Mouse (Mus musculus) layer of hippocampus, adult 8-10 months (tissue): ENCODE measurements at regions not wholly inside any gene's neighbourhood (a gene's known extent, or its start where the extent isn't known, plus 50 kb on each side); places are given as distances from the start of the nearest gene placed in this dataset.

Experiments used
- DNase-seq, 2 experiments: peaks; one replicate each; pipeline ENCODE4 v3.0.0; 2022; ENCODE audit warnings: low spot score in 2 of 2

- DNase-seq, result no peak
These were observed 56.1 kb upstream of the Adgrf1 start for GRCm38 (mm10) chr17:43214038-43214437.

GRCm38 (mm10) chr17:43219636-43220035 is 50.5 kb upstream of the Adgrf1 start:
- DNase-seq, result no peak
